Mouse (Mus musculus): ENCODE measurements around the gene Slc25a21. TPM values are rescaled to one million over a fixed set of nuclear protein-coding genes. Genes with fewer than 3 reads are reported as not detected.

Gene Slc25a21
- polyA plus RNA-seq, 1 experiment from 2014 or later: 0.52 TPM

- H3K4me2 ChIP-seq (replicated peaks): no peak overlapping the region
- WGBS: 92% methylated on average over 5 of the region's 5 CpGs
- H3K4me1 ChIP-seq: no peaks in the 10 kb centered on the region
- ATAC-seq (ENCODE audit: low FRiP score): no peak
- no peaks in the 10 kb centered on the region for H3K9me3 ChIP-seq (replicated peaks)
- H3K9ac ChIP-seq: no peak overlapping the region
- no peaks in the 10 kb centered on the region for H3K36me3 ChIP-seq
- no peaks in the 10 kb centered on the region for H3K27me3 ChIP-seq
- no peak overlapping the region for H3K27ac ChIP-seq
- no peak overlapping the region for H3K4me3 ChIP-seq
Observed at GRCm38 (mm10) chr12:57098371-57098770, 98.9 kb downstream of the Slc25a21 start.

GRCm38 (mm10) chr12:57093107-57093506 is 104.2 kb downstream of the Slc25a21 start:
- Histone ChIP-seq H3K27me3 (no peaks in the 10 kb centered on the region), H3K9ac (no peak overlapping the region), H3K4me2 (replicated peaks) (no peak overlapping the region), H3K4me1 (no peaks in the 10 kb centered on the region), H3K4me3 (no peak overlapping the region), H3K36me3 (no peaks in the 10 kb centered on the region), H3K9me3 (replicated peaks) (no peaks in the 10 kb centered on the region), H3K27ac (no peak overlapping the region)
- ATAC-seq (ENCODE audit: low FRiP score): no peak
- 52% methylated on average over 5 of the region's 5 CpGs for WGBS

GRCm38 (mm10) chr12:57084519-57084918 is 112.8 kb downstream of the Slc25a21 start:
- Histone ChIP-seq H3K4me3 (no peak overlapping the region), H3K4me1 (peaks cover 3% of the 10 kb centered on the region), H3K27ac (no peak overlapping the region), H3K9ac (no peak overlapping the region), H3K4me2 (replicated peaks) (no peak overlapping the region), H3K27me3 (no peaks in the 10 kb centered on the region), H3K36me3 (no peaks in the 10 kb centered on the region), H3K9me3 (replicated peaks) (no peaks in the 10 kb centered on the region)
- 14% methylated on average over 3 of the region's 3 CpGs for WGBS
- 0 out of 2 replicates have a peak, but pooled peaks have one; percentile 43 for ATAC-seq (ENCODE audit: low FRiP score)

GRCm38 (mm10) chr12:57083533-57083932 is 113.7 kb downstream of the Slc25a21 start:
- WGBS: 57% methylated on average over 5 of the region's 5 CpGs
- Histone ChIP-seq H3K4me3 (no peak overlapping the region), H3K36me3 (no peaks in the 10 kb centered on the region), H3K4me2 (replicated peaks) (no peak overlapping the region), H3K27ac (no peak overlapping the region), H3K9ac (no peak overlapping the region), H3K9me3 (replicated peaks) (no peaks in the 10 kb centered on the region), H3K27me3 (no peaks in the 10 kb centered on the region), H3K4me1 (peaks cover 3% of the 10 kb centered on the region)
- no peak for ATAC-seq (ENCODE audit: low FRiP score)

GRCm38 (mm10) chr12:57076606-57077005 is 120.7 kb downstream of the Slc25a21 start:
- 57% methylated on average over 4 of the region's 4 CpGs for WGBS
- Histone ChIP-seq H3K27ac (no peak overlapping the region), H3K4me1 (no peaks in the 10 kb centered on the region), H3K4me2 (replicated peaks) (no peak overlapping the region), H3K36me3 (no peaks in the 10 kb centered on the region), H3K4me3 (no peak overlapping the region), H3K27me3 (no peaks in the 10 kb centered on the region), H3K9me3 (replicated peaks) (no peaks in the 10 kb centered on the region), H3K9ac (no peak overlapping the region)
- ATAC-seq (ENCODE audit: low FRiP score): no peak

GRCm38 (mm10) chr12:57072616-57073015 is 124.7 kb downstream of the Slc25a21 start:
- H3K4me1 ChIP-seq: no peaks in the 10 kb centered on the region
- 81% methylated on average over 2 of the region's 2 CpGs for WGBS

GRCm38 (mm10) chr12:57068607-57069006 is 128.7 kb downstream of the Slc25a21 start:
- Histone ChIP-seq H3K4me3 (no peak overlapping the region), H3K4me1 (no peaks in the 10 kb centered on the region), H3K9ac (no peak overlapping the region), H3K27me3 (no peaks in the 10 kb centered on the region), H3K36me3 (no peaks in the 10 kb centered on the region), H3K4me2 (replicated peaks) (no peak overlapping the region), H3K27ac (no peak overlapping the region), H3K9me3 (replicated peaks) (no peaks in the 10 kb centered on the region)
- whole genome bisulfite sequencing: 56% methylated on average over 5 of the region's 5 CpGs
- ATAC-seq (ENCODE audit: low FRiP score): no peak

More at GRCm38 (mm10) chr12:57072616-57073015, 124.7 kb downstream of the Slc25a21 start:
- no peak overlapping the region for H3K4me2 ChIP-seq (replicated peaks)
- no peaks in the 10 kb centered on the region for H3K27me3 ChIP-seq
- no peak overlapping the region for H3K9ac ChIP-seq
- H3K9me3 ChIP-seq (replicated peaks): no peaks in the 10 kb centered on the region
- no peak overlapping the region for H3K4me3 ChIP-seq
- H3K36me3 ChIP-seq: no peaks in the 10 kb centered on the region
- ATAC-seq (ENCODE audit: low FRiP score): no peak
- no peak overlapping the region for H3K27ac ChIP-seq

- ATAC-seq (ENCODE audit: low FRiP score): no peak
- no peaks in the 10 kb centered on the region for H3K27me3 ChIP-seq
- H3K9me3 ChIP-seq (replicated peaks): no peaks in the 10 kb centered on the region
- 89% methylated on average over 4 of the region's 4 CpGs for WGBS
- no peaks in the 10 kb centered on the region for H3K36me3 ChIP-seq
- no peak overlapping the region for H3K4me3 ChIP-seq
- H3K9ac ChIP-seq: no peak overlapping the region
- H3K27ac ChIP-seq: no peak overlapping the region
- H3K4me1 ChIP-seq: no peaks in the 10 kb centered on the region
- H3K4me2 ChIP-seq (replicated peaks): no peak overlapping the region
Observed at GRCm38 (mm10) chr12:57019737-57020136, 177.5 kb downstream of the Slc25a21 start.

- Histone ChIP-seq H3K4me3 (no peak overlapping the region), H3K9ac (no peak overlapping the region), H3K9me3 (replicated peaks) (no peaks in the 10 kb centered on the region), H3K4me1 (no peaks in the 10 kb centered on the region), H3K36me3 (no peaks in the 10 kb centered on the region), H3K27me3 (no peaks in the 10 kb centered on the region), H3K4me2 (replicated peaks) (no peak overlapping the region), H3K27ac (no peak overlapping the region)
- WGBS: 89% methylated on average over 3 of the region's 3 CpGs
- ATAC-seq (ENCODE audit: low FRiP score): no peak
Observed at GRCm38 (mm10) chr12:57016845-57017244, 180.4 kb downstream of the Slc25a21 start.

GRCm38 (mm10) chr12:57016324-57016723 is 180.9 kb downstream of the Slc25a21 start:
- Histone ChIP-seq H3K4me1 (no peaks in the 10 kb centered on the region), H3K4me3 (no peak overlapping the region), H3K36me3 (no peaks in the 10 kb centered on the region), H3K27ac (no peak overlapping the region), H3K27me3 (no peaks in the 10 kb centered on the region), H3K9ac (no peak overlapping the region), H3K4me2 (replicated peaks) (no peak overlapping the region), H3K9me3 (replicated peaks) (no peaks in the 10 kb centered on the region)
- ATAC-seq (ENCODE audit: low FRiP score): no peak
- 77% methylated on average over 3 of the region's 3 CpGs for WGBS

GRCm38 (mm10) chr12:57009010-57009409 is 188.3 kb downstream of the Slc25a21 start:
- H3K4me3 ChIP-seq: no peak overlapping the region
- ATAC-seq (ENCODE audit: low FRiP score): no peak
- H3K4me2 ChIP-seq (replicated peaks): peak overlapping the region; percentile 21; the same call in 1 of the 2 replicates
- no peaks in the 10 kb centered on the region for H3K9me3 ChIP-seq (replicated peaks)
- peaks cover 4% of the 10 kb centered on the region; the same call in 1 of the 2 replicates for H3K4me1 ChIP-seq
- H3K9ac ChIP-seq: no peak overlapping the region
- H3K27ac ChIP-seq: no peak overlapping the region
- 28% methylated on average over 11 of the region's 11 CpGs for WGBS
- H3K36me3 ChIP-seq: no peaks in the 10 kb centered on the region
- H3K27me3 ChIP-seq: no peaks in the 10 kb centered on the region

- H3K4me2 ChIP-seq (replicated peaks): no peak overlapping the region
- peaks cover 7% of the 10 kb centered on the region; the same call in 1 of the 2 replicates for H3K27me3 ChIP-seq
- no peak for ATAC-seq (ENCODE audit: low FRiP score)
- no peak overlapping the region for H3K27ac ChIP-seq
- H3K36me3 ChIP-seq: no peaks in the 10 kb centered on the region
- WGBS: 9% methylated on average over 5 of the region's 5 CpGs
- H3K9ac ChIP-seq: no peak overlapping the region
- no peaks in the 10 kb centered on the region for H3K9me3 ChIP-seq (replicated peaks)
- no peak overlapping the region for H3K4me3 ChIP-seq
- no peaks in the 10 kb centered on the region for H3K4me1 ChIP-seq
Observed at GRCm38 (mm10) chr12:56986049-56986448, 211.2 kb downstream of the Slc25a21 start.

GRCm38 (mm10) chr12:56982066-56982626 is 215.1 kb downstream of the Slc25a21 start:
- no peak for ATAC-seq (ENCODE audit: low FRiP score)
- H3K4me3 ChIP-seq: no peak overlapping the region
- no peak overlapping the region for H3K4me2 ChIP-seq (replicated peaks)
- no peaks in the 10 kb centered on the region for H3K36me3 ChIP-seq
- H3K4me1 ChIP-seq: no peaks in the 10 kb centered on the region
- H3K27me3 ChIP-seq: peaks cover 3% of the 10 kb centered on the region; the same call in 1 of the 2 replicates
- no peak overlapping the region for H3K9ac ChIP-seq
- 78% methylated on average over 15 of the region's 18 CpGs for WGBS
- no peak overlapping the region for H3K27ac ChIP-seq
- H3K9me3 ChIP-seq (replicated peaks): no peaks in the 10 kb centered on the region

All from hindbrain, embryonic 12.5 days (tissue).